Mouse (Mus musculus): Measurements from ENCODE around the gene Olfr1178. TPM values are rescaled to one million over a fixed set of nuclear protein-coding genes. Genes with fewer than 3 reads are reported as not detected.

The Olfr1178 gene
- 20.4 and 30.3 TPM in 2 replicates for polyA plus RNA-seq (2011; ENCODE audit: insufficient read depth, insufficient read length, low replicate concordance, missing spikeins)

DNA sequence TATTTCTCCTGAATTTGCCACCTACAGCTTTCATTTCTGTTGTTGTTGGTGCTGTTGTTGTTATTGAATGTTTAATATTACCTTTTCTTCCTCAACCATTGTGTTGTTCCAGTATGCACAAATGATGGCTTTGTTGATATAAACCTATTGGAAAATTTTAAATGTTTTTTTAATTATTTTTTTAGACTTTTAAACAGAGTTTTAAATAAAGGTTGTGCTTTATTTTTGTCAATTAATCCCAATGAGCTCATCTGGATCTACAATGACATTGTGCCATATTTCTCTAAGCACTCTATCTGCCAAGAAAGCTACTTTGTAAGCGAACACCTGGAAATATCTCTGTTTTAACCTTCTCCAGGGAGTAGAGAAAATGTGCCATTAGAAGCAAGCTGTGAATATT is at the start of gene Olfr1178:
Olfr1178 (plus strand) TSS at position 301 of the 400 bp plus-strand sequence.
- TF ChIP-seq POLR2A (IDR thresholded peaks at IDR 0.05; ENCODE audit: borderline replicate concordance, control insufficient read depth, low read depth, low read length) (no peak), CTCF (IDR thresholded peaks at IDR 0.05; ENCODE audit: control insufficient read depth, insufficient read depth, low read length) (no peak)
- Histone ChIP-seq H3K4me1 (ENCODE audit: control insufficient read depth, insufficient read depth, low read length) (no peaks in the 10 kb centered on the region), H3K4me3 (replicated peaks; ENCODE audit: control insufficient read depth, low read depth, low read length) (no peak within 1 kb of the TSS), H3K27ac (ENCODE audit: control insufficient read depth, insufficient read depth, low read depth, low read length, poor library complexity) (no peak within 1 kb of the TSS)
- 63% methylated on average over 1 of the region's 1 CpGs for WGBS

DNA sequence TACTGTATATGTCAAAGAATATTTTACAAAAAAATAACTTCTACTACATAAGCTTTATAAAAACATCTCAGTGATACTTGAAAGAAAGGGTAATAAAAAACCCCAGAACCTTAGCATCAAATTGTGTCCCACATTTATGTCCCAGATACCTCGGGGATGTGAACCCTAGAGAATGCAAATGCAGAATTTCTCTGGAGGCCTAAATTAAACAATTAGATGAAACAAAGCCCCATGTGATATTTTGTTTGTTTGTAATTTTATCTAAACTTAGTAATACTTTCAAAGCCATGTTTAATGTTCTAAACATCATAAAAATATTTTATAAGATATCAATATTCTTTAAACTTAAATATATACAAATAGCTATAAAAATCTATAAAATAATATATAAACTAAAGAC is 40.5 kb upstream of the Olfr1178 start, which contains the start of gene Olfr1177-ps:
Olfr1177-ps (minus strand) TSS at position 101 of the 400 bp plus-strand sequence.
- Histone ChIP-seq H3K4me1 (ENCODE audit: control insufficient read depth, insufficient read depth, low read length) (no peaks in the 10 kb centered on the region), H3K27ac (ENCODE audit: control insufficient read depth, insufficient read depth, low read depth, low read length, poor library complexity) (no peak within 1 kb of the TSS), H3K4me3 (replicated peaks; ENCODE audit: control insufficient read depth, low read depth, low read length) (no peak within 1 kb of the TSS)
- WGBS, result 70% methylated on average over 1 of the region's 1 CpGs
- TF ChIP-seq POLR2A (IDR thresholded peaks at IDR 0.05; ENCODE audit: borderline replicate concordance, control insufficient read depth, low read depth, low read length), result no peak

DNA sequence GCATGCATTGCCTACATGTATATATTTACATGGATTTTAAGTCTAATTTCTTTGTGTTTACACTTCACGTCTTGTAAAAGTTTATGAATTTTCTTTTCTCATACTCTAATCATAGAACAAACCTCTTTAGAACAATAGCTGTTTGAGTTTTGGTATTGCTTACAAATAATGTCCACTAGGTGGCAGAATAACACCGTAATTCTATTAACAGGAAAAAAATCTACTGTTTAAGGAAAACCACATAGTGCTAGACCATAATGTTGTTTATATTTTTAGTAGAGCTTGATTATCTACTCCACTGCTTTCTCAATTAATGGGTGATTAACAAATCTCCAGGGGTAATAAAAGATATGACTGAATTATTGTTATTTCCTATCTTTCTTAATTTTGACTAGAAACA is 30.6 kb upstream of the Olfr1178 start:
- no peak for TF ChIP-seq CTCF (IDR thresholded peaks at IDR 0.05; ENCODE audit: control insufficient read depth, insufficient read depth, low read length)
- TF ChIP-seq POLR2A (IDR thresholded peaks at IDR 0.05; ENCODE audit: borderline replicate concordance, control insufficient read depth, low read depth, low read length), result no peak
- H3K4me3 ChIP-seq (replicated peaks; ENCODE audit: control insufficient read depth, low read depth, low read length), result no peak overlapping the region
- H3K4me1 ChIP-seq (ENCODE audit: control insufficient read depth, insufficient read depth, low read length), result no peaks in the 10 kb centered on the region
- no peak overlapping the region for H3K27ac ChIP-seq (ENCODE audit: control insufficient read depth, insufficient read depth, low read depth, low read length, poor library complexity)
- under 1% methylated on average over 2 of the region's 2 CpGs for WGBS

DNA sequence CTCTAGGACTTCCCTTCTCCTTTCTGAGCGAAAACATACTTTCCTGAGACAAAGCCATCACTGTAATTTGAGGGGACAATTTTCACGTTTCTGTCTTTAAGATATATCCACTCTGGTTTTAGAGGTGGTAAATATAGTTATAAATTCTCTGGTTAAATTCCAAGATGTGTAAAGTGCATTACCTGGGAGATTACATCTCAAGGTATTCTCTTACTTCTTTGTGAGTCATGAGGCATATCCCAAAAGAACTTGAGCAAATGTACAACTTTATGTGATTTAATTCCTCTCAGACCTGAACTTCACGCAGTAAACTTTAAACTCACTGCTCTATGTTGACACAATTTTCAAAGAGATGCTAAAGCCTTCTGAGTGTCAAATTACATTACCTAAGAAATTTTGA is 19.5 kb downstream of the Olfr1178 start, which contains the start of gene Olfr1179:
Olfr1179 (minus strand) TSS at position 101 of the 400 bp plus-strand sequence.
- whole genome bisulfite sequencing, result 68% methylated on average over 3 of the region's 3 CpGs
- TF ChIP-seq CTCF (IDR thresholded peaks at IDR 0.05; ENCODE audit: control insufficient read depth, insufficient read depth, low read length) (no peak), POLR2A (IDR thresholded peaks at IDR 0.05; ENCODE audit: borderline replicate concordance, control insufficient read depth, low read depth, low read length) (no peak)
- Histone ChIP-seq H3K27ac (ENCODE audit: control insufficient read depth, insufficient read depth, low read depth, low read length, poor library complexity) (no peak within 1 kb of the TSS), H3K4me1 (ENCODE audit: control insufficient read depth, insufficient read depth, low read length) (no peaks in the 10 kb centered on the region), H3K4me3 (replicated peaks; ENCODE audit: control insufficient read depth, low read depth, low read length) (no peak within 1 kb of the TSS)

DNA sequence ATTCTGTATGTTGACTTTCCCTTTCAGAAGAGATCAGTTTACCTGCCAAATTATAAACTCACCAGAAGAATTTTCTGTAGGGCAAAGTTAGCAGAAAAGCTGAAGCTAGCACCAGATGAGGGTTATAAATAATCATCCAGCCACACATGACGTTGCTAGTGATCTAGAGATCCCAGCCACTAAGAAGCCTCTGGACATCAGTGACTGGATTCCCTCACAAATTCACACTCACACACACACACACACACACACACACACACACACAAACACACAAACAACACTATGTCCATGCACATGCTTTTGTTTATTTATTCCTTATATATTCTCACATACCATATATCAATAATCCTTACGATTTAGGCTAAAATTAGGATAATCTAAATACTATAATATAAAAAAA is 32.2 kb downstream of the Olfr1178 start, which contains the start of gene Olfr1180:
Olfr1180 (minus strand) TSS at position 101 of the 400 bp plus-strand sequence.
- H3K27ac ChIP-seq (ENCODE audit: control insufficient read depth, insufficient read depth, low read depth, low read length, poor library complexity), result no peak within 1 kb of the TSS
- no peaks in the 10 kb centered on the region for H3K4me1 ChIP-seq (ENCODE audit: control insufficient read depth, insufficient read depth, low read length)
- WGBS, result 67% methylated on average over 2 of the region's 2 CpGs
- no peak within 1 kb of the TSS for H3K4me3 ChIP-seq (replicated peaks; ENCODE audit: control insufficient read depth, low read depth, low read length)
- no peak for TF ChIP-seq POLR2A (IDR thresholded peaks at IDR 0.05; ENCODE audit: borderline replicate concordance, control insufficient read depth, low read depth, low read length)
- TF ChIP-seq CTCF (IDR thresholded peaks at IDR 0.05; ENCODE audit: control insufficient read depth, insufficient read depth, low read length), result no peak

DNA sequence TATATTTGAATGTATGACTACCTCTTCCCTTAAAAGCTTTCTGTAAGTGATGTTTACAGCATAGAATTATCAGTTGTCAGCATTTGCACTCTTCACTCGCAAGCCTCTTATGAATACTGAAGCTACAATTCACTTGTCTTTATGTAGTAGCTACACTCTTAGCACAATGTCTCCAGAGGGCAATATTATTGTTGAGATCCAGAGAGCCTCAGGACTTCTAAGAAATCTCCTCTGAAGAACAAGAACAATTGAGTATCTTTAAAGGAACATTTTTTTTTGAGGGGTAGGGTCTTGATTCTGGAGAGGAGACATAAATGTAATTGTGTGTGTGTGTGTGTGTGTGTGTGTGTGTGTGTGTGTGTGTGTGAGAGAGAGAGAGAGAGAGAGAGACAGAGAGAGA is 39.2 kb downstream of the Olfr1178 start, which contains the start of gene Olfr1181:
Olfr1181 (minus strand) TSS at position 101 of the 400 bp plus-strand sequence.
- H3K4me3 ChIP-seq (replicated peaks; ENCODE audit: control insufficient read depth, low read depth, low read length), result no peak within 1 kb of the TSS
- H3K27ac ChIP-seq (ENCODE audit: control insufficient read depth, insufficient read depth, low read depth, low read length, poor library complexity), result no peak within 1 kb of the TSS
- TF ChIP-seq POLR2A (IDR thresholded peaks at IDR 0.05; ENCODE audit: borderline replicate concordance, control insufficient read depth, low read depth, low read length) (no peak), CTCF (IDR thresholded peaks at IDR 0.05; ENCODE audit: control insufficient read depth, insufficient read depth, low read length) (no peak)
- no peaks in the 10 kb centered on the region for H3K4me1 ChIP-seq (ENCODE audit: control insufficient read depth, insufficient read depth, low read length)
- WGBS, result 78% methylated on average over 1 of the region's 1 CpGs

DNA sequence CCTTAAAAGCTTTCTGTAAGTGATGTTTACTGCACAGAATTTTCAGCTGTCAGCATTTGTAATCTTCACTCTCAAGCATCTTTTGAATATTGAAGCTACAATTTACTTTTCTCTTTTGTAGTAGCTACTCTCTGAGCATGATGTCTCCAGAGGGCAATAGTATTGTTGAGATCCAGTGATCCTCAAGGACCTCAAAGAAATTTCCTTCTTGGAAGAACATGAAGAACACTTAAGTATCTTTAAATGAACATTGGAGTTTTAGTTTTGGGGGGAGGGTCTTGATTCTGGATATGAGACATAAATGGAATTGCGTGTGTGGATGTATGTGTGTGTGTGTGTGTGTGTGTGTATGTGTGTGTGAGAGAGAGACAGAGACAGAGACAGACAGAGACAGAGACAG is 62.2 kb downstream of the Olfr1178 start, which contains the start of gene Gm13757:
Gm13757 (minus strand) TSS at position 101 of the 400 bp plus-strand sequence.
- Histone ChIP-seq H3K4me1 (ENCODE audit: control insufficient read depth, insufficient read depth, low read length) (no peaks in the 10 kb centered on the region), H3K4me3 (replicated peaks; ENCODE audit: control insufficient read depth, low read depth, low read length) (no peak within 1 kb of the TSS), H3K27ac (ENCODE audit: control insufficient read depth, insufficient read depth, low read depth, low read length, poor library complexity) (no peak within 1 kb of the TSS)
- TF ChIP-seq POLR2A (IDR thresholded peaks at IDR 0.05; ENCODE audit: borderline replicate concordance, control insufficient read depth, low read depth, low read length) (no peak), CTCF (IDR thresholded peaks at IDR 0.05; ENCODE audit: control insufficient read depth, insufficient read depth, low read length) (no peak)
- 77% methylated on average over 1 of the region's 1 CpGs for WGBS

Other genes with a start within 250 kb of the Olfr1178 start
- not detected in 2 replicates for gene Olfr1167, start 231.9 kb upstream of the Olfr1178 start, polyA plus RNA-seq (2011; ENCODE audit: insufficient read depth, insufficient read length, low replicate concordance, missing spikeins)
- gene Olfr1168, start 205.2 kb upstream of the Olfr1178 start, polyA plus RNA-seq (2011; ENCODE audit: insufficient read depth, insufficient read length, low replicate concordance, missing spikeins), result not detected in 2 replicates
- not detected in 2 replicates for gene Olfr1170, start 158.7 kb upstream of the Olfr1178 start, polyA plus RNA-seq (2011; ENCODE audit: insufficient read depth, insufficient read length, low replicate concordance, missing spikeins)
- gene Olfr1173, start 107.2 kb upstream of the Olfr1178 start, polyA plus RNA-seq (2011; ENCODE audit: insufficient read depth, insufficient read length, low replicate concordance, missing spikeins), result not detected in 2 replicates
- not detected in 2 replicates for gene Olfr1174-ps, start 71.9 kb upstream of the Olfr1178 start, polyA plus RNA-seq (2011; ENCODE audit: insufficient read depth, insufficient read length, low replicate concordance, missing spikeins)
- not detected in 2 replicates for gene Olfr1175-ps, start 59.8 kb upstream of the Olfr1178 start, polyA plus RNA-seq (2011; ENCODE audit: insufficient read depth, insufficient read length, low replicate concordance, missing spikeins)
- not detected in 2 replicates for gene Olfr1176, start 50.3 kb upstream of the Olfr1178 start, polyA plus RNA-seq (2011; ENCODE audit: insufficient read depth, insufficient read length, low replicate concordance, missing spikeins)
- gene Olfr1177-ps, start 40.6 kb upstream of the Olfr1178 start, polyA plus RNA-seq (2011; ENCODE audit: insufficient read depth, insufficient read length, low replicate concordance, missing spikeins), result not detected in 2 replicates
- not detected in 2 replicates for gene Olfr1179, start 19.4 kb downstream of the Olfr1178 start, polyA plus RNA-seq (2011; ENCODE audit: insufficient read depth, insufficient read length, low replicate concordance, missing spikeins)
- gene Olfr1180, start 32.1 kb downstream of the Olfr1178 start, polyA plus RNA-seq (2011; ENCODE audit: insufficient read depth, insufficient read length, low replicate concordance, missing spikeins), result not detected in 2 replicates
- not detected in 2 replicates for gene Olfr1181, start 39.1 kb downstream of the Olfr1178 start, polyA plus RNA-seq (2011; ENCODE audit: insufficient read depth, insufficient read length, low replicate concordance, missing spikeins)
- gene Gm13757, start 62.1 kb downstream of the Olfr1178 start, polyA plus RNA-seq (2011; ENCODE audit: insufficient read depth, insufficient read length, low replicate concordance, missing spikeins), result not detected in 2 replicates
- not detected in 2 replicates for gene Olfr1183, start 67.8 kb downstream of the Olfr1178 start, polyA plus RNA-seq (2011; ENCODE audit: insufficient read depth, insufficient read length, low replicate concordance, missing spikeins)
- gene Olfr1184, start 96.5 kb downstream of the Olfr1178 start, polyA plus RNA-seq (2011; ENCODE audit: insufficient read depth, insufficient read length, low replicate concordance, missing spikeins), result not detected in 2 replicates
- gene Olfr1185-ps1, start 106.3 kb downstream of the Olfr1178 start, polyA plus RNA-seq (2011; ENCODE audit: insufficient read depth, insufficient read length, low replicate concordance, missing spikeins), result not detected in 2 replicates
- gene Olfr1186, start 131.5 kb downstream of the Olfr1178 start, polyA plus RNA-seq (2011; ENCODE audit: insufficient read depth, insufficient read length, low replicate concordance, missing spikeins), result not detected in 2 replicates
- gene Olfr1188, start 169.9 kb downstream of the Olfr1178 start, polyA plus RNA-seq (2011; ENCODE audit: insufficient read depth, insufficient read length, low replicate concordance, missing spikeins), result not detected in 2 replicates
- not detected in 2 replicates for gene Olfr1189, start 199.4 kb downstream of the Olfr1178 start, polyA plus RNA-seq (2011; ENCODE audit: insufficient read depth, insufficient read length, low replicate concordance, missing spikeins)

Measured in bone marrow, adult 2 months (tissue).